Mouse (Mus musculus) macrophage (primary cell): ENCODE data around the gene Tnfrsf21. TPM values are rescaled to one million over a fixed set of nuclear protein-coding genes. Genes with fewer than 3 reads are reported as not detected.

Experiments used
- H3K27ac ChIP-seq: fragments of 350-480 bp; formaldehyde crosslinking; 2 replicates; pipeline ENCODE4 v1.9.0; 2021
- H3K36me3 ChIP-seq: fragments of 350-480 bp; formaldehyde crosslinking; 2 replicates; pipeline ENCODE4 v1.9.0; 2021; ENCODE audit errors: inconsistent target
- H3K4me3 ChIP-seq: fragments of 350-480 bp; formaldehyde crosslinking; 2 replicates; pipeline ENCODE4 v1.9.0; 2021; ENCODE audit errors: inconsistent target
- H3K79me2 ChIP-seq: fragments of 350-480 bp; formaldehyde crosslinking; 2 replicates; pipeline ENCODE4 v1.9.0; 2021; ENCODE audit errors: inconsistent target
- WGBS: methylation state at CpG from one replicate; pipeline ENCODE4 v1.1.7; 2026; ENCODE audit warnings: inconsistent platforms; ENCODE audit not compliant: missing documents; 5-methylcytosine and 5-hydroxymethylcytosine counted together
- polyA plus RNA-seq: library from polyadenylated mRNA; stranded (reverse); fragments of 250-400 nt; gene quantifications from 3 replicates; pipeline ENCODE4 v1.2.4, GENCODE M21; 2018; ENCODE audit warnings: inconsistent platforms

The Tnfrsf21 gene
- polyA plus RNA-seq, 1 experiment from 2014 or later: 43.2 TPM

DNA sequence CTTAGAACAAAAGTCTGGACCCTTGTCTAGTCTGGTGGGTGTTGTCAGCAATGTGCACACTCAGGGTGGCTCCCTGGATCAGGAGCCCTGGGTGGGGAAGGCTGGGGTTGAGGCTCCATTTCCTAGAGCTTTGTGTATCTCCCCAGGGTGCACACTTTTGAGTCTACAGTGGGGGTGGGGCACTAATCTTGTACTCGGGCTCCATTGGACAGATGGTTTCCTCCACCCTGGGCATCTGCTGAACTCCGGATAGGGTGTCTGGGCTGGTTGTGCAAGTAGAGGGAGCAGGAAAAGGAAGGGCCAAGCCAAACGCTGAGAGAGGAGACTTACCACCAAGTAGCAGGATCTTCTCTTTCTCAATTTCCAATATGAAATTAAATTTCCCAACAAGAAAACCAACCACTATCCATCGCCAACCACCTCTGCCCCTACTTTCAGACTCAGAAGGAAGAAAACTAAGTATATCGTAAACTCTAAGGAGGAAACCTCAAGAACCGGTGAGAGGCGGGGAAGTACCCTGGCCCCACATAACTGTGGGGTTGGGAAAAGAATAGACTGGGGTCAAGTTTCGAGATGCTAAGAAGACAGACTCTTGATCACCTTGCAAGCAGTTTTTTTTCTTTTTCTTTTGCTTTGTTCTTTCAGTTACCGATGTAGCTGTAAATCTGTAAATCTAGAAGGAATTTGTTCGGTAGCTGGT is 19.9 kb downstream of the Tnfrsf21 start:
- H3K27ac ChIP-seq: peak overlapping the region; percentile 53
- WGBS: 21% methylated on average over 10 of the region's 10 CpGs
- no peak overlapping the region for H3K4me3 ChIP-seq
- H3K36me3 ChIP-seq: no peaks in the 10 kb centered on the region
- peaks cover 66% of the 10 kb centered on the region for H3K79me2 ChIP-seq

GRCm38 (mm10) chr17:43040571-43040970 is 24.2 kb downstream of the Tnfrsf21 start:
- H3K27ac ChIP-seq: peak overlapping the region; percentile 32
- H3K4me3 ChIP-seq: no peak overlapping the region
- WGBS: 4% methylated on average over 3 of the region's 3 CpGs
- peaks cover 78% of the 10 kb centered on the region; the same call in 1 of the 2 replicates for H3K79me2 ChIP-seq
- 0 out of 2 replicates have a peak, but pooled peaks cover 6% of the 10 kb centered on the region for H3K36me3 ChIP-seq

DNA sequence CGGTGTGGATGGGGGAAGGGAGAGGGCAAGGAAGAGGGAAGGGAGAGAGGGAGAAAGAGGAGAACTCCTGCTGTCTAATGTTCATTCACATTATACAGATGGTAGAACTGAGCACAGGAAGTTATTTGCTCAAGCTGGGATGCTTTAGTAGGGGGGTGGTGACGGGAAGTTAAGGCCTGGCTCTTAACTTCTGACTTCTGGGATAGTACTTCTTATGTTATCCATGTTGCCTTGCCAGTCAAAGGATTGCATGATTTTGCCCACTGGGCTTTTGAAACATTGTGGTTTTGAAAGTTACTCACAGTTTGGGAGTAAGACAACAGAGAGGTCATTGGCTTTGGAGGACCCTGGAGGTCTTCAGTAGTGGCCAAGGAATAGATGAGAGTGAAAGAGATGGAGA is 34.3 kb downstream of the Tnfrsf21 start:
- no peak overlapping the region for H3K27ac ChIP-seq
- H3K4me3 ChIP-seq: no peak overlapping the region
- WGBS: 90% methylated on average over 2 of the region's 2 CpGs
- H3K79me2 ChIP-seq: peaks cover 78% of the 10 kb centered on the region; the same call in 1 of the 2 replicates
- H3K36me3 ChIP-seq: no peaks in the 10 kb centered on the region

DNA sequence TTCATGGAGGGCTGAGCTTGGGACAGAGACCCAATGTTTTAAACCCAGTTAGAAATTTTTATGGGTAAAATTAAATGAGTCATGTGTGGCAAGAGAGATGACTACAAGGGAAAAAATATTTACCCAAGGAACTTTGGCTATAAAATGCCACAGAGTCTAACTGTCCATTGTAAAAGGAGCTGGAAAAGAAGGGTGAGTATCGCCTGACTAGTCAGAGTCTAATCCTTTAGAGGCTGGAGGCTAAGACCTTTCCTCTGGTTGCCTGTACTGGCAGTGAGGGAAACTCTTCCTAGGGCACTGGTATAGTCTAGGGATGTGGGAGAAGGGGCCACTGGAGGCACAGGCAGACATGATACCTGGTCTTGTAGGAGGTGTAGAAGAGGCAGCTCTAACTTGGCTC is 36.4 kb downstream of the Tnfrsf21 start:
- no peaks in the 10 kb centered on the region for H3K36me3 ChIP-seq
- WGBS: 100% methylated on average over 1 of the region's 1 CpGs

DNA sequence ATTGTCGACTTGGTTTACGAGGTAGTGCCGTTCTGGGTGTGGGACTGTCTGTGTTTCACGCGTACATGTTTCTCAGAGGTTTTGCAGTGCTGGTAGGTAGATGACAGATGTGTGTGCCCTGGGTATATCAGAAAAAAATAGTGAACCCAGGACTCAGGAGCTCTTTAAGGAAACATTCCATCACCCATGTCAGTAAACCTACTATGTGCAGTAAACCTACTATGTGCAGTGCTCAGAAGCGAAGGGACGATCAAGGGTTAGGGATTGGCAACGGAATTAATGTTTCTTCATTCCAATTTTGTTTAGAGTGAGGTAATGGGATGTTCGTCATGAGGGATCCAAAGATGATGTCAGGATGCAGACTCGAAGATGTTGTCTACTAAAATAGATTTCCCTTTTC is 37.6 kb downstream of the Tnfrsf21 start:
- Histone ChIP-seq H3K4me3 (no peak overlapping the region), H3K27ac (no peak overlapping the region), H3K79me2 (peaks cover 73% of the 10 kb centered on the region; the same call in 1 of the 2 replicates), H3K36me3 (no peaks in the 10 kb centered on the region)
- WGBS: 91% methylated on average over 10 of the region's 10 CpGs

More for the DNA sequence above, 36.4 kb downstream of the Tnfrsf21 start:
- Histone ChIP-seq H3K79me2 (peaks cover 77% of the 10 kb centered on the region; the same call in 1 of the 2 replicates), H3K27ac (no peak overlapping the region), H3K4me3 (no peak overlapping the region)

- Histone ChIP-seq H3K36me3 (no peaks in the 10 kb centered on the region), H3K4me3 (no peak overlapping the region), H3K79me2 (peaks cover 57% of the 10 kb centered on the region; the same call in 1 of the 2 replicates), H3K27ac (peak overlapping the region; percentile 84)
- 51% methylated on average over 11 of the region's 11 CpGs for WGBS
Observed at GRCm38 (mm10) chr17:43058277-43059025, 42.1 kb downstream of the Tnfrsf21 start.

- 98% methylated on average over 5 of the region's 6 CpGs for WGBS
- no peak overlapping the region for H3K27ac ChIP-seq
- peaks cover 16% of the 10 kb centered on the region; the same call in 1 of the 2 replicates for H3K79me2 ChIP-seq
- peaks cover 9% of the 10 kb centered on the region; the same call in 1 of the 2 replicates for H3K36me3 ChIP-seq
- no peak overlapping the region for H3K4me3 ChIP-seq
Observed at GRCm38 (mm10) chr17:43064705-43065104, 48.4 kb downstream of the Tnfrsf21 start.

- H3K36me3 ChIP-seq: peaks cover 9% of the 10 kb centered on the region; the same call in 1 of the 2 replicates
- WGBS: 92% methylated on average over 6 of the region's 7 CpGs
- no peak overlapping the region for H3K4me3 ChIP-seq
Observed at GRCm38 (mm10) chr17:43068846-43069553, 52.6 kb downstream of the Tnfrsf21 start.

GRCm38 (mm10) chr17:43070946-43071345 is 54.6 kb downstream of the Tnfrsf21 start:
- no peaks in the 10 kb centered on the region; the same call in 1 of the 2 replicates for H3K36me3 ChIP-seq
- H3K4me3 ChIP-seq: no peak overlapping the region
- WGBS: 100% methylated on average over 2 of the region's 2 CpGs
- peaks cover 29% of the 10 kb centered on the region; the same call in 1 of the 2 replicates for H3K79me2 ChIP-seq
- H3K27ac ChIP-seq: no peak overlapping the region

More at GRCm38 (mm10) chr17:43068846-43069553, 52.6 kb downstream of the Tnfrsf21 start:
- Histone ChIP-seq H3K79me2 (peaks cover 27% of the 10 kb centered on the region; the same call in 1 of the 2 replicates), H3K27ac (no peak overlapping the region)

- Histone ChIP-seq H3K4me3 (no peak overlapping the region), H3K79me2 (peaks cover 31% of the 10 kb centered on the region; the same call in 1 of the 2 replicates), H3K36me3 (no peaks in the 10 kb centered on the region), H3K27ac (no peak overlapping the region)
- WGBS: 72% methylated on average over 11 of the region's 11 CpGs
Observed at GRCm38 (mm10) chr17:43072142-43072786, 55.9 kb downstream of the Tnfrsf21 start.

DNA sequence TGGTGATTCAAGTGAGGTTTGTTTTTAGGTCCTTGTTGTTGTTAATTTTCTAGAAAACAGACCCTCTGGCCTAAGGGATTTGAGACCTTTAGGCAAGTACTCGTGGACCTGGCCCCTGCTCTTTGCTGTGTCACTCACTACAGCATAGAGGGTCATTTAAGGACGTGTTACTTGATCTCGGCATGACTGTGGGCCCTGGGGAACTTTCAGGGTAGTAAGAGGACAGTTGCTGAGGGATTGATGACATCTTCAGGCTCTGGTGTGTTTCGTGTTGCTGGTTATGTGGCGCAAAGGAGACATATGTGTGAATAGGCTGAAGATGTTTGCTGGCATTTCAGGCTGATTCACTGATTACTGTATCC is 56.4 kb downstream of the Tnfrsf21 start:
- 66% methylated on average over 5 of the region's 5 CpGs for WGBS
- H3K36me3 ChIP-seq: no peaks in the 10 kb centered on the region
- no peak overlapping the region for H3K4me3 ChIP-seq
- no peak overlapping the region for H3K27ac ChIP-seq
- peaks cover 36% of the 10 kb centered on the region; the same call in 1 of the 2 replicates for H3K79me2 ChIP-seq

GRCm38 (mm10) chr17:43074391-43074790 is 58.0 kb downstream of the Tnfrsf21 start:
- 91% methylated on average over 4 of the region's 5 CpGs for WGBS
- Histone ChIP-seq H3K79me2 (peaks cover 48% of the 10 kb centered on the region; the same call in 1 of the 2 replicates), H3K27ac (no peak overlapping the region), H3K36me3 (no peaks in the 10 kb centered on the region), H3K4me3 (no peak overlapping the region)

DNA sequence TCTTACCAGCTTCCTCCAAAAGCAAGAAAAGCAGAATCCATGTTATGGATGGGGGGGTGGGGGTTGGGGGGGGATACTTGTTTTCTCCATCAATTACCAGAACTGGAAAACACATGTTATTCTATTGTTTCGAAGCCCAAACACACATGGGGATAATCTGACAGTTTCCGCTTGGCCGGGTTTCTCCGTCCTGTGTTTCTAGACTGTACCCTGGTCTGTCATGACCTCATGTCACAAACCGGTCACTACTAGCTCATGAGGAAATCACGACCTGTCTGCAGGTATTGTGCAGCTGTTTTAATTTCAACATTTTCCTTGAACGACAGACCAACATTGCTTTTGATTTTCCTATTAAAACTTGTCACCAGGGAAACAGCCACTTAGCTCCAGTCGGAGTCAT is 58.7 kb downstream of the Tnfrsf21 start:
- H3K36me3 ChIP-seq: no peaks in the 10 kb centered on the region
- 85% methylated on average over 8 of the region's 8 CpGs for WGBS
- no peak overlapping the region for H3K4me3 ChIP-seq
- no peak overlapping the region for H3K27ac ChIP-seq
- H3K79me2 ChIP-seq: peaks cover 54% of the 10 kb centered on the region; the same call in 1 of the 2 replicates

- Histone ChIP-seq H3K79me2 (peaks cover 60% of the 10 kb centered on the region; the same call in 1 of the 2 replicates), H3K27ac (0 out of 2 replicates have a peak overlapping the region, but pooled peaks have one; percentile 3), H3K36me3 (no peaks in the 10 kb centered on the region), H3K4me3 (no peak overlapping the region)
- WGBS: 52% methylated on average over 8 of the region's 8 CpGs
Observed at GRCm38 (mm10) chr17:43075937-43076336, 59.6 kb downstream of the Tnfrsf21 start.
